Mouse (Mus musculus) retina, postnatal 1 day (tissue): ENCODE results near the gene Ezr.
"Not testable (repeated sequence)": the region's sequence is repeated elsewhere in the genome, so short reads cannot be mapped to it uniquely, and the experiment has no call there.

Source experiments
- DNase-seq: peaks from one replicate; pipeline ENCODE4 v3.0.0-alpha.2; 2012

Gene Ezr

GRCm38 (mm10) chr17:6742083-6743038 lies 40.2 kb downstream of the Ezr start:
- DNase-seq: peak; percentile 62

- DNase-seq: no peak
Observed at GRCm38 (mm10) chr17:6741271-6741670, 41.3 kb downstream of the Ezr start.

GRCm38 (mm10) chr17:6740331-6741170 lies 42.0 kb downstream of the Ezr start:
- DNase-seq: peak; percentile 69

GRCm38 (mm10) chr17:6739756-6740155 lies 42.8 kb downstream of the Ezr start:
- no peak for DNase-seq

- DNase-seq: no peak
Observed at GRCm38 (mm10) chr17:6739266-6739665, 43.3 kb downstream of the Ezr start.

GRCm38 (mm10) chr17:6738836-6739235 lies 43.7 kb downstream of the Ezr start:
- DNase-seq: no peak

GRCm38 (mm10) chr17:6737273-6737997 lies 45.1 kb downstream of the Ezr start:
- no peak for DNase-seq

GRCm38 (mm10) chr17:6736306-6737272 lies 46.0 kb downstream of the Ezr start:
- DNase-seq: no peak

GRCm38 (mm10) chr17:6734746-6735441 lies 47.7 kb downstream of the Ezr start:
- DNase-seq: no peak

- DNase-seq: no peak
Observed at GRCm38 (mm10) chr17:6733322-6733875, 49.2 kb downstream of the Ezr start.

GRCm38 (mm10) chr17:6732665-6733064 lies 49.9 kb downstream of the Ezr start:
- DNase-seq: no peak

- no peak for DNase-seq
Observed at GRCm38 (mm10) chr17:6731634-6732033, 51.0 kb downstream of the Ezr start.

- no peak for DNase-seq
Observed at GRCm38 (mm10) chr17:6731132-6731531, 51.5 kb downstream of the Ezr start.

GRCm38 (mm10) chr17:6729244-6729742 lies 53.3 kb downstream of the Ezr start:
- peak; percentile 89 for DNase-seq

- DNase-seq: no peak
Observed at GRCm38 (mm10) chr17:6727996-6728610, 54.5 kb downstream of the Ezr start.

GRCm38 (mm10) chr17:6713944-6714343 lies 68.6 kb downstream of the Ezr start:
- not testable (repeated sequence) for DNase-seq

- not testable (repeated sequence) for DNase-seq
Observed at GRCm38 (mm10) chr17:6713483-6713882, 69.1 kb downstream of the Ezr start.

GRCm38 (mm10) chr17:6708194-6708593 lies 74.4 kb downstream of the Ezr start:
- not testable (repeated sequence) for DNase-seq

GRCm38 (mm10) chr17:6707422-6707821 lies 75.2 kb downstream of the Ezr start:
- DNase-seq: not testable (repeated sequence)

GRCm38 (mm10) chr17:6706448-6706847 lies 76.1 kb downstream of the Ezr start:
- not testable (repeated sequence) for DNase-seq
